Mouse (Mus musculus) CH12.LX (cell line): Measurements from ENCODE around the gene Atp6ap1l. TPM values are rescaled to one million over a fixed set of nuclear protein-coding genes. Genes with fewer than 3 reads are reported as not detected.

Experiments used
- DNase-seq: peaks from one replicate; pipeline ENCODE4 v3.0.0-alpha.2; 2013; ENCODE audit errors: extremely low read depth
- H3K27ac ChIP-seq: 2 replicates; pipeline ENCODE4 v1.5.1; 2012; ENCODE audit warnings: low read depth, mild to moderate bottlenecking, control low read depth, moderate library complexity; ENCODE audit not compliant: insufficient read depth
- H3K27me3 ChIP-seq: replicated peaks from 2 replicates; pipeline ENCODE3; 2012; ENCODE audit warnings: inconsistent platforms
- H3K36me3 ChIP-seq, 2 experiments: replicated peaks in 1 of 2; 2 replicates each; pipeline versions ENCODE3 to v1.6.1; 2012; ENCODE audit warnings: inconsistent platforms in 1 of 2, low read length in 1 of 2, mild to moderate bottlenecking in 1 of 2, mixed read lengths in 1 of 2, moderate library complexity in 1 of 2; ENCODE audit not compliant: control insufficient read depth in 1 of 2, insufficient read depth in 1 of 2
- H3K4me1 ChIP-seq, 2 experiments: 2 replicates each; pipeline ENCODE4 v1.6.1; 2012; ENCODE audit warnings: inconsistent platforms in 1 of 2, moderate library complexity in 1 of 2; ENCODE audit not compliant: insufficient read depth in 2 of 2, control insufficient read depth in 1 of 2
- H3K4me2 ChIP-seq: 2 replicates; pipeline ENCODE4 v1.6.1; 2012; ENCODE audit warnings: low read depth, mild to moderate bottlenecking, control low read depth; ENCODE audit not compliant: poor library complexity, insufficient read depth, severe bottlenecking
- H3K4me3 ChIP-seq, 3 experiments: fragments of 150-350 bp in 1 of 3; sonication (generic) in 1 of 3; replicated peaks in 1 of 3; 2 replicates each; pipeline versions ENCODE3 to v1.5.1; 2011 to 2012; ENCODE audit warnings: low read depth in 2 of 3, low read length in 2 of 3, mild to moderate bottlenecking in 2 of 3, moderate library complexity in 2 of 3, control low read depth in 1 of 3, improper control_type of control experiment in 1 of 3, inconsistent platforms in 1 of 3, mixed read lengths in 1 of 3; ENCODE audit not compliant: poor library complexity in 1 of 3
- H3K79me2 ChIP-seq: replicated peaks from 2 replicates; pipeline ENCODE4 v1.6.1; 2012; ENCODE audit warnings: mild to moderate bottlenecking, moderate library complexity; ENCODE audit not compliant: control insufficient read depth, poor library complexity, insufficient read depth, severe bottlenecking; ENCODE audit errors: extremely low read depth
- H3K9ac ChIP-seq: 2 replicates; pipeline ENCODE4 v1.6.1; 2012; ENCODE audit warnings: low read depth, mild to moderate bottlenecking, control low read depth, moderate library complexity; ENCODE audit not compliant: insufficient read depth
- H3K9me3 ChIP-seq: replicated peaks from 2 replicates; pipeline ENCODE3; 2012; ENCODE audit warnings: low read length, inconsistent platforms, mixed read lengths
- E2F4 ChIP-seq: IDR thresholded peaks from 2 replicates; pipeline ENCODE4 v1.6.1; 2011; ENCODE audit warnings: low read depth, low read length, improper control_type of control experiment; ENCODE audit not compliant: insufficient replicate concordance
- ETS1 ChIP-seq: conservative IDR thresholded peaks from 2 replicates; pipeline ENCODE4 v1.6.1; 2012; ENCODE audit warnings: low read depth, mild to moderate bottlenecking, inconsistent platforms, low read length, improper control_type of control experiment, moderate library complexity
- GABPA ChIP-seq: IDR thresholded peaks from 2 replicates; pipeline ENCODE4 v1.6.1; 2012; ENCODE audit warnings: low read depth, low read length, improper control_type of control experiment, inconsistent platforms; ENCODE audit not compliant: insufficient replicate concordance
- HCFC1 ChIP-seq: IDR thresholded peaks from 2 replicates; pipeline ENCODE4 v1.6.1; 2012; ENCODE audit warnings: low read depth, mild to moderate bottlenecking, inconsistent platforms, low read length, improper control_type of control experiment
- IRF4 ChIP-seq: IDR thresholded peaks from 2 replicates; pipeline ENCODE4 v1.6.1; 2014; ENCODE audit warnings: low read depth, mild to moderate bottlenecking, inconsistent platforms, low read length, improper control_type of control experiment
- JUN ChIP-seq: IDR thresholded peaks from 2 replicates; pipeline ENCODE4 v1.6.1; 2011; ENCODE audit warnings: low read depth, mild to moderate bottlenecking, low read length, improper control_type of control experiment, moderate library complexity; ENCODE audit not compliant: insufficient read depth
- MXI1 ChIP-seq: IDR thresholded peaks from 2 replicates; pipeline ENCODE4 v1.6.1; 2011; ENCODE audit warnings: mild to moderate bottlenecking, low read depth, low read length, improper control_type of control experiment
- MYC ChIP-seq: IDR thresholded peaks from 2 replicates; pipeline ENCODE4 v1.6.1; 2011; ENCODE audit warnings: low read depth, mild to moderate bottlenecking, improper control_type of control experiment, low read length
- NRF1 ChIP-seq: IDR thresholded peaks from 2 replicates; pipeline ENCODE4 v1.6.1; 2014; ENCODE audit warnings: low read depth, mild to moderate bottlenecking, inconsistent platforms, low read length, improper control_type of control experiment, moderate library complexity
- PAX5 ChIP-seq: IDR thresholded peaks from 2 replicates; pipeline ENCODE4 v1.6.1; 2012; ENCODE audit warnings: low read length, inconsistent platforms, mixed read lengths
- POLR2A ChIP-seq: IDR thresholded peaks from 2 replicates; pipeline ENCODE4 v1.6.1; 2011; ENCODE audit warnings: low read depth, mild to moderate bottlenecking, improper control_type of control experiment, low read length
- TCF12 ChIP-seq: IDR thresholded peaks from 2 replicates; pipeline ENCODE4 v1.6.1; 2014; ENCODE audit warnings: low read depth, mild to moderate bottlenecking, inconsistent platforms, low read length, improper control_type of control experiment
- UBTF ChIP-seq: IDR thresholded peaks from 2 replicates; pipeline ENCODE4 v1.6.1; 2012; ENCODE audit warnings: low read depth, mild to moderate bottlenecking, inconsistent platforms, low read length, improper control_type of control experiment, moderate library complexity
- ZC3H11A ChIP-seq: IDR thresholded peaks from 2 replicates; pipeline ENCODE4 v1.6.1; 2012; ENCODE audit warnings: low read depth, mild to moderate bottlenecking, inconsistent platforms, low read length, improper control_type of control experiment
- ZNF384 ChIP-seq: IDR thresholded peaks from 2 replicates; pipeline ENCODE4 v1.6.1; 2012; ENCODE audit warnings: low read depth, low read length, improper control_type of control experiment, inconsistent platforms
- dilution Hi-C: fragments of 300-500 bp; cut with MboI; formaldehyde crosslinking; loops from 2 replicates; pipeline ENCODE4 v1.14.3; 2020; ENCODE audit warnings: low sequenced_read_pairs; ENCODE audit not compliant: extremely low pct_unique_long_range_greater_than_20kb, extremely low pct_ligation_motif_present
- in situ Hi-C: fragments of 300-500 bp; cut with MboI; formaldehyde crosslinking; loops from 3 replicates; pipeline ENCODE4 v1.14.3; 2019; ENCODE audit warnings: low sequenced_read_pairs, low pct_ligation_motif_present, low pct_unique_long_range_greater_than_20kb, mixed read lengths
- polyA plus RNA-seq: library from polyadenylated mRNA; unstranded; fragments of >175 nt; gene quantifications from 2 replicates; pipeline ENCODE4 v1.2.1, GENCODE M21; 2012; ENCODE audit warnings: low read depth; ENCODE audit not compliant: insufficient read length
- total RNA-seq, 2 experiments: library from RNA; depleted of rRNA; stranded (reverse); fragments of 300-350 nt in 1 of 2; fragments of >200 nt in 1 of 2; gene quantifications; 2 replicates each; pipeline ENCODE4 v1.2.3; 2012 to 2014

Gene Atp6ap1l
- total and polyA plus RNA-seq, 3 experiments = not detected

GRCm38 (mm10) chr13:90914721-90915120 lies 9.6 kb upstream of the Atp6ap1l start:
- H3K4me2 ChIP-seq = no peak overlapping the region

GRCm38 (mm10) chr13:90913675-90914192 lies 8.6 kb upstream of the Atp6ap1l start:
- no peaks in the 10 kb centered on the region for H3K36me3 ChIP-seq
- in situ Hi-C loops (no loop called here), dilution Hi-C loops (no loop called here)
- no peaks in the 10 kb centered on the region for H3K27me3 ChIP-seq
- no peaks in the 10 kb centered on the region for H3K79me2 ChIP-seq
- H3K9me3 ChIP-seq = no peaks in the 10 kb centered on the region
- no peak overlapping the region for H3K27ac ChIP-seq
- H3K9ac ChIP-seq = no peak overlapping the region
- TF ChIP-seq MXI1 = no peak
- TF ChIP-seq PAX5 = no peak
- no peak for TF ChIP-seq ZNF384
- no peak for TF ChIP-seq ZC3H11A
- no peak for TF ChIP-seq POLR2A
- TF ChIP-seq NRF1 = no peak
- TF ChIP-seq TCF12 = no peak
- TF ChIP-seq MYC = no peak
- TF ChIP-seq JUN = no peak
- TF ChIP-seq, all 38 proteins: peak for 0
- Histone ChIP-seq H3K4me2 (no peak overlapping the region), H3K4me1 (no peaks in the 10 kb centered on the region), H3K4me3 (no peak overlapping the region)
- DNase-seq = no peak

More at GRCm38 (mm10) chr13:90914721-90915120, 9.6 kb upstream of the Atp6ap1l start:
- Histone ChIP-seq H3K36me3 (no peaks in the 10 kb centered on the region), H3K9ac (no peak overlapping the region), H3K9me3 (no peaks in the 10 kb centered on the region), H3K79me2 (no peaks in the 10 kb centered on the region)
- no peak for TF ChIP-seq E2F4
- TF ChIP-seq, all 38 proteins: peak for 0
- no peak overlapping the region for H3K4me3 ChIP-seq
- DNase-seq = no peak
- no peaks in the 10 kb centered on the region for H3K27me3 ChIP-seq
- dilution Hi-C loops (no loop called here), in situ Hi-C loops (no loop called here)
- H3K4me1 ChIP-seq = no peaks in the 10 kb centered on the region
- no peak overlapping the region for H3K27ac ChIP-seq

- H3K27me3 ChIP-seq = no peaks in the 10 kb centered on the region
- no peak overlapping the region for H3K9ac ChIP-seq
- TF ChIP-seq NRF1 = no peak
- TF ChIP-seq E2F4 = no peak
- no peak for TF ChIP-seq IRF4
- no peak for TF ChIP-seq PAX5
- TF ChIP-seq ETS1 = no peak
- TF ChIP-seq ZC3H11A = no peak
- TF ChIP-seq HCFC1 = no peak
- no peak for TF ChIP-seq UBTF
- TF ChIP-seq GABPA = no peak
- H3K36me3 ChIP-seq = no peaks in the 10 kb centered on the region
- H3K79me2 ChIP-seq = no peaks in the 10 kb centered on the region
- no peak for DNase-seq
- no peaks in the 10 kb centered on the region for H3K9me3 ChIP-seq
- dilution Hi-C loops (no loop called here), in situ Hi-C loops (no loop called here)
- no peaks in the 10 kb centered on the region for H3K4me1 ChIP-seq
- H3K4me3 ChIP-seq = no peak overlapping the region
- H3K27ac ChIP-seq = no peak overlapping the region
- H3K4me2 ChIP-seq = no peak overlapping the region
These were observed 7.9 kb upstream of the Atp6ap1l start for GRCm38 (mm10) chr13:90912760-90913674.
